Mouse (Mus musculus): ENCODE data around the gene Ipo13.

DNA sequence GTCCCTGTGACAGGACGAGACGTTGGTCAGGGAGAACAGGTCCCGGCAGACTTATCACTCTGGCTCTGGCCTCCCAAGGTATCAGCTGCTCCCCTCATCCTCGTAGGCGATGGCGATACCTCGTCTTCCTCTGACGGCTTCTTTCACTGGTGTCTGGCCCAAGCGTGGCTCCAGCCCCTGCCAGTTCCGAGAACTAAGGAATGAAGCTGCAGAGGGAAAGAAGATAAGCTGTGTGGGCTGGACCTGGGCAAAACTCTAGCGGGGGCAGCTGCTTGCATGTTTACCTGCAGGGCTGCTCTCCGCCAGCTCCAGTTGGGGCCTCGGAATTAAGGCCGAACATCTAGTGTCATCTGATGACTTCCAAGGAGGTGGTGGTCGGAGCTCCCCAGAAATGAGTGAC is 25.3 kb downstream of the Ipo13 start:
- TF ChIP-seq CEBPB (IDR thresholded peaks at IDR 0.05; ENCODE audit: insufficient read depth, poor library complexity, severe bottlenecking) (no peak), POLR2A (IDR thresholded peaks at IDR 0.05; ENCODE audit: insufficient read length, low read depth) (no peak), TCF12 (IDR thresholded peaks at IDR 0.05; ENCODE audit: insufficient read depth, poor library complexity, severe bottlenecking) (no peak), USF1 (IDR thresholded peaks at IDR 0.05; ENCODE audit: low read depth) (no peak), MYOG (IDR thresholded peaks at IDR 0.05; ENCODE audit: control insufficient read depth in 1 of 3, insufficient read depth in 1 of 3, insufficient read length in 2 of 3, low read depth in 2 of 3) (no peak), MYOD1 (IDR thresholded peaks at IDR 0.05; ENCODE audit: control insufficient read depth in 1 of 3, insufficient read length in 2 of 3, low read depth in 2 of 3) (no peak)

All from myocyte (in vitro differentiated cells).